Mouse (Mus musculus): ENCODE data around the gene Wnt4.

DNA sequence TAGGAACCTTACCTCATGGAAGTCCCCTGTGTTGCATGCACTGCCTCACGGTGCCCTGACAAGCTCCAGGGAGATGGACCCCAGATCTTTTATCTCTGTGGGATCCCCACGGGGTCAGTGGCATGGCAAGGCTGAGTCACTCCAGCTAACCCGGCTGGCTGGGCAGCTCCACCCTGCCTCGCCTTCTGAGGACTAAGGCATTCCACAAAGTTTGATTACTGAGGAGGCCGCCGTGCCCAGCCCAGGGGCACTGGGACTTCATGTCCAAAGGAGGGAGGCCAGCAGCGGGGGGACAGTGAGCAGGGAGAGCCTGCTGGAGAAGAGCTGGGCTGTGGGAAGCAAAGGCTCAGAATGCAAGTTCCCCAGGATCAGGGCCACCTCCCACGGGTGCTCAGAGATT is 21.7 kb upstream of the Wnt4 start:
- no peak for TF ChIP-seq POLR2A (IDR thresholded peaks at IDR 0.05; ENCODE audit: low read depth, low read length)
- no peak for TF ChIP-seq CTCF (IDR thresholded peaks at IDR 0.05; ENCODE audit: extremely low read depth, insufficient read depth, insufficient read length, insufficient replicate concordance)

Measured in spleen, adult 2 months (tissue).